Mouse (Mus musculus): ENCODE measurements around the gene Cdk12. TPM values are rescaled to one million over a fixed set of nuclear protein-coding genes. Genes with fewer than 3 reads are reported as not detected.
"Not testable (repeated sequence)": the region's sequence is repeated elsewhere in the genome, so short reads cannot be mapped to it uniquely, and the experiment has no call there.

Gene Cdk12
- total and polyA plus RNA-seq, 3 experiments = 27.8 to 44.1 (median 29.6) TPM

DNA sequence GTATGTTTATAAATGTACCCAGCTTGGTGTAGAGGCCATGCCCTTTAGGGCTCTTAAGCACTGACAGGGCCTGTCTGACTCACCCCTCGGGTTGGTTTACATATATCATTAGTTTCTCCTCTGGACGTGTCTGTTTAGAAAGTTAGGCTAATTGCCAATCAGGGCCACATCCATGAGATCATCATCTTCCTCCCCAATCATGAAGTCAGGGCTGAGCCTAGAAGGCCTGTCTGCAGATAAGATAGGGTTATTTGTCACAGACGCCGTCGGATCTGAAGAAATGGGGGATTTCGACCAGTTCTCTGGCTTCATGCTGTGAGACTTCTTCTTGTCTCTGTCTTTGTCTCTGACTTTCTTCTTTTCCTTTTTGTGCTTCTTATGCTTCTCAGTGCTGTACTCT lies 47.8 kb upstream of the Cdk12 start:
- Histone ChIP-seq H3K9me3 (replicated peaks; ENCODE audit: low read length) (no peaks in the 10 kb centered on the region), H3K4me3 (replicated peaks in 1 of 3; ENCODE audit: low read depth in 2 of 3, low read length in 2 of 3, poor library complexity in 1 of 3) (no peak overlapping the region), H3K4me1 (ENCODE audit: control insufficient read depth in 1 of 2, insufficient read depth in 2 of 2) (0 out of 4 replicates have a peak, but pooled peaks cover 0 to 3% of the 10 kb centered on the region in 2 experiments), H3K9ac (ENCODE audit: insufficient read depth, low read depth) (no peak overlapping the region), H3K79me2 (replicated peaks; ENCODE audit: control insufficient read depth, extremely low read depth, insufficient read depth, poor library complexity, severe bottlenecking) (no peaks in the 10 kb centered on the region), H3K27ac (ENCODE audit: insufficient read depth, low read depth) (no peak overlapping the region), H3K27me3 (replicated peaks) (no peaks in the 10 kb centered on the region), H3K36me3 (replicated peaks in 1 of 2; ENCODE audit: control insufficient read depth in 1 of 2, insufficient read depth in 1 of 2, low read length in 1 of 2) (peaks cover 45 to 72% of the 10 kb centered on the region in 2 experiments), H3K4me2 (ENCODE audit: insufficient read depth, low read depth, poor library complexity, severe bottlenecking) (no peak overlapping the region)
- TF ChIP-seq MXI1 (IDR thresholded peaks at IDR 0.05; ENCODE audit: low read depth, low read length) (no peak), JUND (conservative IDR thresholded peaks at IDR 0.05; ENCODE audit: low read depth, low read length) (no peak), MAZ (IDR thresholded peaks at IDR 0.05; ENCODE audit: low read depth, low read length) (no peak), RCOR1 (conservative IDR thresholded peaks at IDR 0.05; ENCODE audit: low read depth, low read length) (no peak), ETS1 (conservative IDR thresholded peaks at IDR 0.05; ENCODE audit: low read depth, low read length) (no peak), RAD21 (IDR thresholded peaks at IDR 0.05; ENCODE audit: low read depth, low read length) (no peak), GABPA (IDR thresholded peaks at IDR 0.05; ENCODE audit: insufficient replicate concordance, low read depth, low read length) (no peak), TCF12 (IDR thresholded peaks at IDR 0.05; ENCODE audit: low read depth, low read length) (no peak), HCFC1 (IDR thresholded peaks at IDR 0.05; ENCODE audit: low read depth, low read length) (no peak), ZKSCAN1 (IDR thresholded peaks at IDR 0.05; ENCODE audit: borderline replicate concordance, low read depth, low read length) (no peak), MYC (IDR thresholded peaks at IDR 0.05; ENCODE audit: low read depth, low read length) (no peak), CHD2 (IDR thresholded peaks at IDR 0.05; ENCODE audit: low read length) (no peak), ELF1 (IDR thresholded peaks at IDR 0.05; ENCODE audit: low read depth, low read length) (no peak), PAX5 (IDR thresholded peaks at IDR 0.05; ENCODE audit: low read length) (no peak), UBTF (IDR thresholded peaks at IDR 0.05; ENCODE audit: low read depth, low read length) (no peak), NRF1 (IDR thresholded peaks at IDR 0.05; ENCODE audit: low read depth, low read length) (no peak), KAT2A (IDR thresholded peaks at IDR 0.05; ENCODE audit: insufficient replicate concordance, low read length) (no peak), ZNF384 (IDR thresholded peaks at IDR 0.05; ENCODE audit: low read depth, low read length) (no peak), POLR2AphosphoS2 (IDR thresholded peaks at IDR 0.05; ENCODE audit: low read depth, low read length) (no peak), TBP (conservative IDR thresholded peaks at IDR 0.05; ENCODE audit: low read depth, low read length) (no peak)
- in situ Hi-C loops (cut with MboI; ENCODE audit: low pct_ligation_motif_present, low pct_unique_long_range_greater_than_20kb, low sequenced_read_pairs) (no loop called here), dilution Hi-C loops (cut with MboI; ENCODE audit: extremely low pct_ligation_motif_present, extremely low pct_unique_long_range_greater_than_20kb, low sequenced_read_pairs) (no loop called here)
- DNase-seq (ENCODE audit: extremely low read depth) = no peak

DNA sequence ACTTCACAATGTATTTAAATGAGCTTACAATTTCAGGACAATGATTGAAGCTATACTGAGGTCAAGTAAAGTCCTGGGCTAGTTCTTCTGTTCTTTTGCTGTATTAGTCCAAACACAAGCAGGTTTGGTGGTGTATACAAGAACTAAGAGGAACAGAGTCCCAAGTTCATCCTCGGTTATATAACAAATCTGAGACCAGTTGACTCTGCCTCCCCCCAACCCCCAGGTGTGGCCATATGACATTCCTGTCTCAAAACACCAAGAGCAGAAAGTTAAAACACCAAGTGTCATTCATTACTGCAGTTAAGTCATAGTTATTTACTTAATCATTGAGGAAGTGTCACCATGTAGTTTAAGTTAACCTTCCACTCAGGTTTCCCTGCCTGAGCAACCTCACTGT lies 34.5 kb upstream of the Cdk12 start:
- Histone ChIP-seq H3K9me3 (replicated peaks; ENCODE audit: low read length) (no peaks in the 10 kb centered on the region), H3K36me3 (replicated peaks in 1 of 2; ENCODE audit: control insufficient read depth in 1 of 2, insufficient read depth in 1 of 2, low read length in 1 of 2) (peaks cover 66 to 94% of the 10 kb centered on the region in 2 experiments), H3K27ac (ENCODE audit: insufficient read depth, low read depth) (no peak overlapping the region), H3K27me3 (replicated peaks) (no peaks in the 10 kb centered on the region), H3K4me3 (replicated peaks in 1 of 3; ENCODE audit: low read depth in 2 of 3, low read length in 2 of 3, poor library complexity in 1 of 3) (no peak overlapping the region), H3K79me2 (replicated peaks; ENCODE audit: control insufficient read depth, extremely low read depth, insufficient read depth, poor library complexity, severe bottlenecking) (peaks cover 6% of the 10 kb centered on the region), H3K4me2 (ENCODE audit: insufficient read depth, low read depth, poor library complexity, severe bottlenecking) (no peak overlapping the region), H3K9ac (ENCODE audit: insufficient read depth, low read depth) (no peak overlapping the region), H3K4me1 (ENCODE audit: control insufficient read depth in 1 of 2, insufficient read depth in 2 of 2) (no peaks in the 10 kb centered on the region)
- in situ Hi-C loops (cut with MboI; ENCODE audit: low pct_ligation_motif_present, low pct_unique_long_range_greater_than_20kb, low sequenced_read_pairs) (no loop called here), dilution Hi-C loops (cut with MboI; ENCODE audit: extremely low pct_ligation_motif_present, extremely low pct_unique_long_range_greater_than_20kb, low sequenced_read_pairs) (no loop called here)
- no peak for TF ChIP-seq JUN (IDR thresholded peaks at IDR 0.05; ENCODE audit: insufficient read depth, low read depth, low read length)
- TF ChIP-seq HCFC1 (IDR thresholded peaks at IDR 0.05; ENCODE audit: low read depth, low read length) = no peak
- no peak for TF ChIP-seq E2F4 (IDR thresholded peaks at IDR 0.05; ENCODE audit: insufficient replicate concordance, low read depth, low read length)
- DNase-seq (ENCODE audit: extremely low read depth) = no peak

DNA sequence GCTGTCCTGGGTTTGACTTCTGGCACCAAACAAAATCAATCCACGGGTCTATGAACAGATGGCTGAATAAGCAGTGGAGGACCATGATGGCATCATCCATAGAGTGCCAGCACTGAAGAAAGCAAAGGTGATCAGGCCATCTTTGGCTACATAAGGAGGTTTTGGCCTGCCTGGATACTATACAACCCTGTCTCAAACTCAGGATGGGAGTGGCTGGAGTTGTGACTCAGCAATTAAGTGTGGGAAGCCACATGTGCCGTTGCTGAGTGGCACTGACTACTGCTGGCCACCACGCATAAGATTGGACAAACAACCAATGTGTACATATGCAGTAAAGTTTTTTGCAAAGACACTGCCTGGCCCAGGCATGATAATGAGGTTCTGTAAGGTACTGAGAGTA lies 20.7 kb upstream of the Cdk12 start:
- H3K27me3 ChIP-seq (replicated peaks); H3K4me3 ChIP-seq (replicated peaks in 1 of 3; ENCODE audit: low read depth in 2 of 3, low read length in 2 of 3, poor library complexity in 1 of 3); dilution Hi-C loops (cut with MboI; ENCODE audit: extremely low pct_ligation_motif_present, extremely low pct_unique_long_range_greater_than_20kb, low sequenced_read_pairs); H3K4me2 ChIP-seq (ENCODE audit: insufficient read depth, low read depth, poor library complexity, severe bottlenecking); H3K27ac ChIP-seq (ENCODE audit: insufficient read depth, low read depth); H3K9ac ChIP-seq (ENCODE audit: insufficient read depth, low read depth); H3K4me1 ChIP-seq (ENCODE audit: control insufficient read depth in 1 of 2, insufficient read depth in 2 of 2); H3K9me3 ChIP-seq (replicated peaks; ENCODE audit: low read length); in situ Hi-C loops (cut with MboI; ENCODE audit: low pct_ligation_motif_present, low pct_unique_long_range_greater_than_20kb, low sequenced_read_pairs); DNase-seq (ENCODE audit: extremely low read depth): not testable (repeated sequence)
- peaks cover 17% of the 10 kb centered on the region for H3K79me2 ChIP-seq (replicated peaks; ENCODE audit: control insufficient read depth, extremely low read depth, insufficient read depth, poor library complexity, severe bottlenecking)
- H3K36me3 ChIP-seq (replicated peaks in 1 of 2; ENCODE audit: control insufficient read depth in 1 of 2, insufficient read depth in 1 of 2, low read length in 1 of 2) = peaks cover 67 to 91% of the 10 kb centered on the region in 2 experiments
